ENCODE assay signal across 8 mouse cellular contexts in the genomic region with DNA sequence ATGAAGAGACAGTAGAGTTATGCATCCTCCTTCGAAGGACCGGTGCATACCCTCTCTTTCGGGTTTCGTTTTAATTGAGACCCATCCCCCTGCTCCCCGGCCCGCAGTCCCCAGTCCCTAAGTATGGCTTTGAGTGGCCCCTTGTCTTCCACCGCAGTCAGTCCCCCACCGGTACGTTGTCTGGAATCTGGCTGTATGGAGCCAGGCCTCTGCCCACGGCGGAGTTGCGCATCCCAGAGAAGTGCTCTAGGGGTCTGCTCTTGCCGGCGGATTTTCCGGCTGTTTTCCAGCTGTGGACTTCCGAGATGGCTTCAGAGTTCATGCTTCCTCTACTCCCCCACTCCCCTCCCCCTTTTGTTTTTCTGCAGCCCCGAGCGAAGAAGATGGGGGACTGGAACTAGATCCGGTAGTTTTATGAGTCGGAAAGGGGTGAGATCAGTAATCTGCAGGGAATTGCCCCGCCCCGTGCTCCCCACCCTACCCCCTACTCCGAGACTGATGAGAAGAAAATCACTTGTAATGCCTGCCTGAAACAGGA. TPM values are rescaled to one million over a fixed set of nuclear protein-coding genes. Genes with fewer than 3 reads are reported as not detected.
DNase-seq lines count a peak whose midpoint lies in the region; ATAC-seq lines count a peak whose summit lies in the region.

No protein-coding gene starts in this region.

- H3K4me1 ChIP-seq in embryonic facial prominence, embryonic 10.5 days: peaks cover 36% of the 10 kb centered on the region
- peaks cover 19% of the 10 kb centered on the region for H3K4me1 ChIP-seq in hindbrain, embryonic 16.5 days (ENCODE audit: control insufficient read depth, insufficient read depth, low read depth, low read length)
- H3K4me1 ChIP-seq in midbrain, embryonic 10.5 days: peaks cover 23% of the 10 kb centered on the region

- H3K27me3 ChIP-seq in embryonic facial prominence, embryonic 10.5 days (replicated peaks; ENCODE audit: low read depth, poor library complexity, severe bottlenecking): no peaks in the 10 kb centered on the region
- H3K27me3 ChIP-seq in hindbrain, embryonic 16.5 days (replicated peaks; ENCODE audit: control insufficient read depth, insufficient read depth, low read length): no peaks in the 10 kb centered on the region; the same call in 1 of the 2 replicates
- peaks cover 19% of the 10 kb centered on the region for H3K27me3 ChIP-seq in midbrain, embryonic 10.5 days (ENCODE audit: low read depth, poor library complexity, severe bottlenecking)

- H3K9me3 ChIP-seq in embryonic facial prominence, embryonic 10.5 days: no peaks in the 10 kb centered on the region
- no peaks in the 10 kb centered on the region for H3K9me3 ChIP-seq in hindbrain, embryonic 16.5 days (ENCODE audit: control insufficient read depth, low read length)
- H3K9me3 ChIP-seq in midbrain, embryonic 10.5 days (replicated peaks): no peaks in the 10 kb centered on the region

- peaks cover 12% of the 10 kb centered on the region for H3K36me3 ChIP-seq in embryonic facial prominence, embryonic 10.5 days (replicated peaks)
- peaks cover 2% of the 10 kb centered on the region; the same call in 1 of the 2 replicates for H3K36me3 ChIP-seq in hindbrain, embryonic 16.5 days (ENCODE audit: control insufficient read depth, insufficient read depth, low read length)
- H3K36me3 ChIP-seq in midbrain, embryonic 10.5 days: peaks cover 3% of the 10 kb centered on the region

- peak overlapping the region; percentile 64 for H3K9ac ChIP-seq in hindbrain, embryonic 16.5 days (ENCODE audit: low read depth, low read length)

- peak overlapping the region; percentile 89 for H3K4me3 ChIP-seq in embryonic facial prominence, embryonic 10.5 days
- peak overlapping the region; percentile 55 for H3K4me3 ChIP-seq in hindbrain, embryonic 16.5 days (ENCODE audit: low read length)
- H3K4me3 ChIP-seq in midbrain, embryonic 10.5 days: peak overlapping the region; percentile 84

- H3K4me2 ChIP-seq in hindbrain, embryonic 16.5 days (ENCODE audit: low read length): peak overlapping the region; percentile 73

- under 1% methylated on average over 23 of the region's 23 CpGs for WGBS in embryonic facial prominence, embryonic 10.5 days
- 0% methylated on average over 23 of the region's 23 CpGs for WGBS in hindbrain, embryonic 16.5 days
- WGBS in midbrain, embryonic 10.5 days: under 1% methylated on average over 23 of the region's 23 CpGs

- H3K27ac ChIP-seq in embryonic facial prominence, embryonic 10.5 days (replicated peaks): peak overlapping the region; percentile 86
- H3K27ac ChIP-seq in hindbrain, embryonic 16.5 days (ENCODE audit: low read depth, low read length): peak overlapping the region; percentile 68; the same call in 1 of the 2 replicates
- peak overlapping the region; percentile 83 for H3K27ac ChIP-seq in midbrain, embryonic 10.5 days (replicated peaks)

- peak; percentile 44 for DNase-seq in cerebellum, adult 9-10 months
- DNase-seq in cerebellum, postnatal 14 days: no peak
- DNase-seq in CD4-positive helper T cell, adult 2 months (ENCODE audit: low read depth, low spot score): peak; percentile 38
- DNase-seq in embryonic facial prominence, embryonic 10.5 days (ENCODE audit: low spot score): peak; percentile 56
- DNase-seq in midbrain, embryonic 10.5 days (ENCODE audit: low spot score): peak; percentile 53
- DNase-seq in thymus, postnatal 25 days: peak; percentile 16
- no peak for DNase-seq in adipocyte (ENCODE audit: low spot score)

- peak; percentile 60 for ATAC-seq in hindbrain, embryonic 16.5 days

RNA-seq across cellular contexts. Expression of a gene that starts 0.8 kb away (rescaled TPM):
- 62.1 and 66.3 TPM in 2 replicates for polyA plus RNA-seq in embryonic facial prominence, embryonic 10.5 days (2016; fragmentation: Nextera tagmentation; extraction: Ambion mirVana)
- 176 and 179 TPM in 2 replicates for polyA plus RNA-seq in hindbrain, embryonic 16.5 days (2015; fragmentation: Nextera tagmentation; extraction: Ambion mirVana)
- 62.7 and 67.0 TPM in 2 replicates for polyA plus RNA-seq in midbrain, embryonic 10.5 days (2016; fragmentation: Nextera tagmentation; extraction: Ambion mirVana)

RNA-seq across cellular contexts. Expression of a gene that starts 38.5 kb away (rescaled TPM):
- 30.7 and 37.1 TPM in 2 replicates for polyA plus RNA-seq in embryonic facial prominence, embryonic 10.5 days (2016; fragmentation: Nextera tagmentation; extraction: Ambion mirVana)
- polyA plus RNA-seq in hindbrain, embryonic 16.5 days (2015; fragmentation: Nextera tagmentation; extraction: Ambion mirVana): 87.0 and 87.2 TPM in 2 replicates
- polyA plus RNA-seq in midbrain, embryonic 10.5 days (2016; fragmentation: Nextera tagmentation; extraction: Ambion mirVana): 35.5 and 38.0 TPM in 2 replicates

Comparison
In these comparisons a context has a peak if more than half of its experiments do, and no peak if none do; other contexts are left out.
1. DNase-seq: peak in cerebellum, adult 9-10 months (single experiment), CD4-positive helper T cell, adult 2 months (single experiment), embryonic facial prominence, embryonic 10.5 days (single experiment), midbrain, embryonic 10.5 days (single experiment) and thymus, postnatal 25 days (single experiment); none in cerebellum, postnatal 14 days (0 of 2) and adipocyte (single experiment).
2. Peak in every context shown above with its lines, with median percentiles within 50 percentile points of each other: H3K27ac ChIP-seq and H3K4me3 ChIP-seq.